Mouse (Mus musculus): Measurements from ENCODE around the gene Rps6kl1. TPM values are rescaled to one million over a fixed set of nuclear protein-coding genes. Genes with fewer than 3 reads are reported as not detected.

The Rps6kl1 gene
- polyA plus RNA-seq, 1 experiment, result 0.89 TPM

- no peaks in the 10 kb centered on the region for H3K36me3 ChIP-seq (ENCODE audit: control insufficient read depth, insufficient read depth, low read length)
- TF ChIP-seq POLR2A (IDR thresholded peaks at IDR 0.05; ENCODE audit: low read depth, low read length) (no peak), CTCF (conservative IDR thresholded peaks at IDR 0.05; ENCODE audit: insufficient read depth, insufficient read length, low read depth, low read length) (no peak)
- no peak for DNase-seq
- H3K4me3 ChIP-seq (ENCODE audit: insufficient read depth, low read depth, low read length), result peak overlapping the region; percentile 26; the same call in 1 of the 2 replicates
- no peaks in the 10 kb centered on the region for H3K4me1 ChIP-seq (ENCODE audit: control insufficient read depth, insufficient read depth, low read length)
- H3K27ac ChIP-seq (ENCODE audit: insufficient read depth, low read depth, low read length), result no peak overlapping the region
- no peaks in the 10 kb centered on the region for H3K27me3 ChIP-seq (replicated peaks; ENCODE audit: control insufficient read depth, insufficient read depth, low read length)
- WGBS, result 40% methylated on average over 11 of the region's 11 CpGs
Observed at GRCm38 (mm10) chr12:85175926-85176845, 25.1 kb upstream of the Rps6kl1 start.

GRCm38 (mm10) chr12:85175087-85175675 lies 24.1 kb upstream of the Rps6kl1 start:
- no peak overlapping the region for H3K4me3 ChIP-seq (ENCODE audit: insufficient read depth, low read depth, low read length)
- no peaks in the 10 kb centered on the region for H3K4me1 ChIP-seq (ENCODE audit: control insufficient read depth, insufficient read depth, low read length)
- TF ChIP-seq CTCF (conservative IDR thresholded peaks at IDR 0.05; ENCODE audit: insufficient read depth, insufficient read length, low read depth, low read length) (no peak), POLR2A (IDR thresholded peaks at IDR 0.05; ENCODE audit: low read depth, low read length) (no peak)
- no peak for DNase-seq
- no peaks in the 10 kb centered on the region for H3K36me3 ChIP-seq (ENCODE audit: control insufficient read depth, insufficient read depth, low read length)
- no peak overlapping the region for H3K27ac ChIP-seq (ENCODE audit: insufficient read depth, low read depth, low read length)
- WGBS, result 70% methylated on average over 16 of the region's 16 CpGs
- no peaks in the 10 kb centered on the region for H3K27me3 ChIP-seq (replicated peaks; ENCODE audit: control insufficient read depth, insufficient read depth, low read length)

- Histone ChIP-seq H3K27me3 (replicated peaks; ENCODE audit: control insufficient read depth, insufficient read depth, low read length) (no peaks in the 10 kb centered on the region), H3K4me3 (ENCODE audit: insufficient read depth, low read depth, low read length) (no peak overlapping the region), H3K27ac (ENCODE audit: insufficient read depth, low read depth, low read length) (no peak overlapping the region), H3K36me3 (ENCODE audit: control insufficient read depth, insufficient read depth, low read length) (no peaks in the 10 kb centered on the region), H3K4me1 (ENCODE audit: control insufficient read depth, insufficient read depth, low read length) (no peaks in the 10 kb centered on the region; the same call in 1 of the 2 replicates)
- DNase-seq, result no peak
- 80% methylated on average over 7 of the region's 7 CpGs for whole genome bisulfite sequencing
- TF ChIP-seq CTCF (conservative IDR thresholded peaks at IDR 0.05; ENCODE audit: insufficient read depth, insufficient read length, low read depth, low read length), result no peak
- TF ChIP-seq POLR2A (IDR thresholded peaks at IDR 0.05; ENCODE audit: low read depth, low read length), result no peak
Observed at GRCm38 (mm10) chr12:85174016-85174415, 23.0 kb upstream of the Rps6kl1 start.

DNA sequence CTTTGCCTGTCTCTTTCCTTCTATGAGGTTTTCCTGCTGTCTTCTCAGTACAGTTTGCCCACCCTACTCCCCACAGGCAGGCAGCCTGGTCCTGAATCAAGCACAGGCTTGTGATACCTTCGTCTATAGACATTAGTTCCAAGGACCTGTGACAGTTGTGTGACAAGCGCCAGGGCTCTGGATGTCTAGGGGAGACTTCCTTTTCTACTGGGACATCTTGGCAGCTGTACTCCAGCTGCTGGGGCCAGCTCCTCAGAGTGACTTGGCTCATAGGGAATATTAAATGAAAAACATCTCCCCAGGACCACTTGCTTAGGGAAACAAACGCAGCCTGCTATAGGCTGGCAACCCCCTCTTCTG lies 19.9 kb upstream of the Rps6kl1 start:
- peaks cover 2% of the 10 kb centered on the region; the same call in 1 of the 2 replicates for H3K4me1 ChIP-seq (ENCODE audit: control insufficient read depth, insufficient read depth, low read length)
- no peaks in the 10 kb centered on the region for H3K27me3 ChIP-seq (replicated peaks; ENCODE audit: control insufficient read depth, insufficient read depth, low read length)
- TF ChIP-seq POLR2A (IDR thresholded peaks at IDR 0.05; ENCODE audit: low read depth, low read length) (no peak), CTCF (conservative IDR thresholded peaks at IDR 0.05; ENCODE audit: insufficient read depth, insufficient read length, low read depth, low read length) (no peak)
- no peak overlapping the region for H3K4me3 ChIP-seq (ENCODE audit: insufficient read depth, low read depth, low read length)
- 87% methylated on average over 3 of the region's 3 CpGs for WGBS
- no peak overlapping the region for H3K27ac ChIP-seq (ENCODE audit: insufficient read depth, low read depth, low read length)
- no peak for DNase-seq
- H3K36me3 ChIP-seq (ENCODE audit: control insufficient read depth, insufficient read depth, low read length), result no peaks in the 10 kb centered on the region

DNA sequence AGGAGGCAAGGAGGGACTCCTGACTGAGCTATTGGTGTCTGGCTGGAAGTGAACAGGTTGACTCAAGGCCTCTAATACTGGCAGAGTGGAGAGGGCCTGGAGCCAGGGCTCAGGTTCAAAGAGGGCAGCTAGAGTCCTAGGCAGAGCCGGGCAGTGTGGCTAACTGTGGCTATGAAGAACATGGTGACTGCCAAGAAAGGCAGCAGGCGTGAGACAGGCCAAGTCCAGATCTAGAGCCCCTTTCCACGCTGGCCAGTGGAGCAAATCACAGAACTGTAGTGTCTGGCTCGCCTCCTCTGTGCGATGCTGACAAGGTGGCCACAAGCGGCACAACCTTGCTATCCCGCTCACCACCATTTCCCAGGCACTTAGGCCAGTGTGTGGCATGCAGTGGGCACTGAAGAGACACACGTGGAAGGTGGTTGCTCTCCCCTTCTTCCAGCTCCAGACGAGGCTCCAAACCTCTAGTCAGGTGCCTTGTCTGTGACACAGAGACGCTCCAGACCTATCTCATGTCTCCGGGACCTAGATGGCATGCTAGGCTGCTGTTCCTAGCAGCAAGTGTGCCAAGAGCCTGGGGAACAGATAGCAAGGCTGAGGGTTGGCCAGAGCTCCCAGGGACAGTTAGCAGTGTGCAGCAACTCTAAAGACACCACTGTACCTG lies 19.4 kb upstream of the Rps6kl1 start:
- Histone ChIP-seq H3K27ac (ENCODE audit: insufficient read depth, low read depth, low read length) (no peak overlapping the region), H3K36me3 (ENCODE audit: control insufficient read depth, insufficient read depth, low read length) (no peaks in the 10 kb centered on the region), H3K4me1 (ENCODE audit: control insufficient read depth, insufficient read depth, low read length) (peaks cover 2% of the 10 kb centered on the region; the same call in 1 of the 2 replicates), H3K4me3 (ENCODE audit: insufficient read depth, low read depth, low read length) (no peak overlapping the region), H3K27me3 (replicated peaks; ENCODE audit: control insufficient read depth, insufficient read depth, low read length) (no peaks in the 10 kb centered on the region)
- peak; percentile 82 for DNase-seq
- TF ChIP-seq CTCF (conservative IDR thresholded peaks at IDR 0.05; ENCODE audit: insufficient read depth, insufficient read length, low read depth, low read length) (no peak), POLR2A (IDR thresholded peaks at IDR 0.05; ENCODE audit: low read depth, low read length) (no peak)
- WGBS, result 78% methylated on average over 11 of the region's 11 CpGs

DNA sequence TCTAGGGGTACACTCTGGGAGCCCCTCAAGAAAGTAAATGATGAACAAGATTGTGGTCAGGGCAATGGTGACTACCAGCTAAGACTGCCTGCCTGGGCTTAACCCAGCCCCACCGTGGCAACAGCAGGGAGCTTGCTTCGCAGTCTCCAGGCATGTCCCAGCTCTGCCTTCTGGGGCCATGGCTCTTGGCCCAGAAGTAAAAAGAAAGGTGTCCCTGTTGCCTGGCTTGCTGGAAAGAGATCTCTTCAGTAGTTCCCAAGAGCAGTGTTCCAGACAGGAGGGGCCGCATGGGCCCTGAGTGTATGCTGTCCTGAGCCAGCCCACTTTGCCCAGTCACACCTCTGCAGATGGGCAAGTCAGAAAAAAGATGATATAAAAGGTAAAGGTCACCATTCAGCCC lies 18.8 kb upstream of the Rps6kl1 start:
- Histone ChIP-seq H3K4me1 (ENCODE audit: control insufficient read depth, insufficient read depth, low read length) (peaks cover 2% of the 10 kb centered on the region; the same call in 1 of the 2 replicates), H3K27me3 (replicated peaks; ENCODE audit: control insufficient read depth, insufficient read depth, low read length) (no peaks in the 10 kb centered on the region), H3K36me3 (ENCODE audit: control insufficient read depth, insufficient read depth, low read length) (no peaks in the 10 kb centered on the region), H3K27ac (ENCODE audit: insufficient read depth, low read depth, low read length) (no peak overlapping the region), H3K4me3 (ENCODE audit: insufficient read depth, low read depth, low read length) (no peak overlapping the region)
- WGBS, result 77% methylated on average over 3 of the region's 3 CpGs
- TF ChIP-seq CTCF (conservative IDR thresholded peaks at IDR 0.05; ENCODE audit: insufficient read depth, insufficient read length, low read depth, low read length), result no peak
- no peak for TF ChIP-seq POLR2A (IDR thresholded peaks at IDR 0.05; ENCODE audit: low read depth, low read length)
- no peak for DNase-seq

Data from kidney, adult 2 months (tissue).